Mouse (Mus musculus): ENCODE measurements at regions not wholly inside any gene's neighbourhood (a gene's known extent, or its start where the extent isn't known, plus 50 kb on each side); places are given as distances from the start of the nearest gene placed in this dataset.

DNA sequence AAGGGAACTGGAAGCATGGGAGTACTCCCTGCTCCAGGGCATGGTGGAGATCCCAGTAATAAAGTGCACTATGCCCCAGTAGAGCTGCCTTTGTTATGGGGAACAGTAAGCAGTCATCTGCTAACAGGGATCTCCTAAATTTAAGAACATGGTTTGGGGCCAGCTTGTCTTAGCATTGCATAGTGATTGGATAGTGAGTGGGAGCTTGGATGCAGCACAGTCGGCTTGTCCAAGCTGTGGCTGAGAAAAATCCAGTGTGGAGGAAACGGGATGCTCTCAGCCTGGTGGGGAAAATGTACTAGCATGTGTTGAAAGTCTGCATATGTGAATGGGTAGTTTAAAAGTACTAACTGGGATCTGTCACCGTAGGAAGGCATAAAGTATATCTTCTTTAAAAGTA, 326.6 kb upstream of the Apob start:
- DNase-seq (ENCODE audit: low read depth, low spot score) = no peak

GRCm38 (mm10) chr12:7662027-7662426, 315.4 kb upstream of the Apob start:
- DNase-seq (ENCODE audit: low read depth, low spot score) = no peak

DNA sequence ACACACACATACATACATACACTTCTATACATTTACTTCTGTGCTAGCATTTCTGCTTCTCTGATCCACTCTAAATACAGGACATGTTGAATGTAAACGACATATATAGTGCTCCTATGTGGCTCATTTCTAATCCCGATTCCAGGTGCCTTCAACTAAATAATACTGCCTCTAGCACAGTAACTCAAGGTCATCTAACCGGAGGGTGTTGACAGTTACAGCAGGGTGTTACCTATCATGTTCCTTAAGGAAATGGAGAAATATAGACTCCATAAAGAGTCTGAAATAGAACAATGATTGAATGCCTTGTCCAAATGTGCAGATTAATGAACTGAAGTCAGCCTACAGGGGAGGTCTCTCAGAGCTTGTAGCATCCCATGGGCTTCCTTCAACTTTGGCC, 307.3 kb upstream of the Apob start:
- DNase-seq (ENCODE audit: low read depth, low spot score) = no peak

DNA sequence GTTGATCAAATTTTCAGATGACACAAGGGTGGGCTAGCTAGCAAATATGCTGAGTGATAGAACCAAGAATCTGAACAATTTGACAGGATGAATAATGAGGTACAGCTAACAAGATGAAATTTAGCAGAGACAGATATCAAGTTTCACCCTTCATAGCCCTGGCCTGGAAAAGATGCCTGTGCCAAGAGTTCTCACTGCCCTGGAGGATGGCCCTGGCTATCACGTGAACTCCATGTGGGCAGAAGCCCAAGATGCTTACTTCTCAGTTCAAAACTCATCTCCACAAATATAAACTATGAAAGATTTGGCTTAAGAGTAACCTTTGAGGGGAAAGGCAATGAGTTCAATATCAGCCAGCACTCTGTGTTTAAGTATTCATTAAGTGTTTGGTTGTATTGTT, 306.9 kb upstream of the Apob start:
- no peak for DNase-seq (ENCODE audit: low read depth, low spot score)

DNA sequence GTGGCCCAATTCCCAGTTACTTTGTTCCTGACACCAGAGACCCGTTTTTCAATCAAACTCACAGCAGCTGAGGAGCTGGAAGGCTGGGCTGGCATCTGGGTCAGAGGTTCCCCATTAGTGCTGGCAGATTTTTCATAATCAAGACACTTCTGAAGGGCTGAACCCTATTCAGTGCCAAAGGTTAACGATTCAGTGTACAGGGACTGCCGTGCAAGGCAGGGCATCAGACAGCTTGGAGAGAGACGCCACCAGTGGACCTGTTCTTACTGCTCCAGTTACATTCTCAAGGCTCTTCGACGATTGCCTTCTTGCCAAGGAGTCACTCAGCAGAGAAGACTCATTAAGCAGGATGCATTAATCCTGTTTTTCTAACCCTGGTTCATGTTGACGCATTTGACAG, 285.5 kb upstream of the Apob start:
- no peak for DNase-seq (ENCODE audit: low read depth, low spot score)

- DNase-seq (ENCODE audit: low read depth, low spot score) = no peak
These were observed 279.0 kb upstream of the Apob start for GRCm38 (mm10) chr12:7698324-7698944.

DNA sequence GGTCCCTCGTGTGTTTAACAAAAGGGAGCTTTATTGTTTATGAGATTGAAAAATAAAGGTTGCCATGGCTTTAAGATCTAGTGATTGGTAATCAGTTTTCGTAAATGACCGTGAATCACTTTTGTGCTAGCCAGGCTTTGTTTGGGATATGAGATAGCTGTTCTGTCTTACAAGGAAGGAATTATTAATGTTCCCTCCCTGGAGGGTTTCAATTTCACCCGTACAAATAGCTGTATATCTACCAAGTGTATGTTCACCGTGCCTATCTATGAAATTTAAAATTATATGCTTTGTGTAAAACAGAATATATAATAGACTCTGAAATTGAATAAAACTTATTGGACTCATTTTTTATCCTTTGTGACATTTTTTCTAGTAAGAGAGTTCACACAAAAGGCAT, 268.3 kb upstream of the Apob start:
- no peak for DNase-seq (ENCODE audit: low read depth, low spot score)

GRCm38 (mm10) chr12:7709872-7710271, 267.6 kb upstream of the Apob start:
- DNase-seq (ENCODE audit: low read depth, low spot score) = no peak

DNA sequence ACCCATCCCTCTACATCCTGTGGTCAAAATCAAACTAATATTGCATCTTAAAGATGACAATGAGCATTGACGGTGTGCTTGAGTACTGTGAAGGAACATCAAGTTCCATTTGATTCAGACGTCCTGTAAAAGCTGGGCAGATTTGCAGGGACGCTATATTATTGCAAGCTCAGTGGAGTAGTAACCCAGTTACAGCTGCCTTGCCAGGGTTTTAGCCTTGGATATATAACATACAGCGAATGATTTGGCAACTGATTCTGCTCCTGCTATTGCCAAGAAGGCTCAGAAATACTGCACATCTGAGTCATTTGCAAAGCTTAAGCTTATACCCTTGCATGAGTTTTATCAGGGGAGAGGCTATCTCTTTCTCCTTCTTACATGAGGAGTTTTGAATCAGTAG, 262.4 kb upstream of the Apob start:
- DNase-seq (ENCODE audit: low read depth, low spot score) = no peak

DNA sequence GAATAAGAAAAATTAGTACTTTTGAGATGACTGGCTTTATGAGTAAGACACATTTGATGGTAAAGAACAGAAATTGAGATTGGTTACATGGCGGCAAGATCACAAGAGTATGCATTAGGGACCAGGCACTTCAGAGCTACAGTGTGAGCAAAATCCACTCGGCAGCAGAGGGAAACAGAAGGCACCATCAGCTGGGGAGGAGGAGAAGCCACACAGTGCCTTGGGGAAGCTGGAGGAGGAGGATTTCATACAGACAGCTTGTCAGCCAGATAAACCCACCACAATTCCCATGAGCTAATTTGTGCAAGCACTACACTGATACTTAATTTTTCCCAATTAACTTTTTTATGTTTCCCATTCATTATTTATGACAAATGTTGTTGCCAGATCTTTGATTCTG, 258.9 kb upstream of the Apob start:
- DNase-seq (ENCODE audit: low read depth, low spot score) = no peak

- DNase-seq (ENCODE audit: low read depth, low spot score) = no peak
These were observed 258.4 kb upstream of the Apob start for GRCm38 (mm10) chr12:7719080-7719479.

DNA sequence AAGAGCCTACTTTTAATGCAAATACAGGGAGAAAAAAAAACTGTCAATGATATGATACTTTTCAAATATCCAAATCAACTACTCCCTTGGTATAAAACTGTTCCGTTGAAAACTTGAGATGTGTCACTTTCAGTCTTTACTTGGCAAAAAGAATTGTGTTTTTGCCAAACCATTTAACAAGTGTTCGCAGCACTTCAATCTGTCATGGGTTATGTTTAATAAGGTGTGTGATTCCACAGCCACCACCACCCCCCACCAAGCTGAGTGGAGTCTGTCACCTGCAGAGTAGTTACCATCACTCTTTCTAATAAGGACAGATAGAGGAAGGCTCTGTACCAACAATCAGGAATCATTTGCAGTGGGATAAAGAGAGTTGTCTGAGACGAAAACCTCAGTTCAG, 252.5 kb upstream of the Apob start:
- DNase-seq (ENCODE audit: low read depth, low spot score) = no peak

DNA sequence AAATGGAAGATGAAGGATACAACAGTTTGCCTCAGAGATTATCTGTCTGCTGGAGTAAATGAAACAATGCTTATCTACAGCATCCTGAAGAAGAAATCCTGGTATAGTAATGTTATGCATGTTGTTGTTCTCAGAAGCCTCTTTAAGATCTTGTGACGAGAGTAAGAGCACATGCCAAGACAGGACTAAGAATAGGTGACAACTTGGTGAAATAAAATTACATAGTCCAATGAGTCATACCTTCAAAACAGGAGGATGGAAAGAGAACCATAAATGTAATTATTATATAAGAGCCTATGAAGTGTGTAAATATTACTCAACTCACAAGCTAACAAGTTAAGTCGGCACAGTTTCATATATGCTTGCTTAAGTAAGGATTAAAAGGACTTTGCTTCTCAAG, 239.4 kb upstream of the Apob start:
- DNase-seq (ENCODE audit: low read depth, low spot score) = no peak

GRCm38 (mm10) chr12:7738629-7739351, 238.7 kb upstream of the Apob start:
- DNase-seq (ENCODE audit: low read depth, low spot score) = no peak

- no peak for DNase-seq (ENCODE audit: low read depth, low spot score)
These were observed 238.0 kb upstream of the Apob start for GRCm38 (mm10) chr12:7739352-7739994.

- DNase-seq (ENCODE audit: low read depth, low spot score) = no peak
These were observed 230.7 kb upstream of the Apob start for GRCm38 (mm10) chr12:7746708-7747107.

GRCm38 (mm10) chr12:7749319-7750238, 227.9 kb upstream of the Apob start:
- DNase-seq (ENCODE audit: low read depth, low spot score) = no peak

DNA sequence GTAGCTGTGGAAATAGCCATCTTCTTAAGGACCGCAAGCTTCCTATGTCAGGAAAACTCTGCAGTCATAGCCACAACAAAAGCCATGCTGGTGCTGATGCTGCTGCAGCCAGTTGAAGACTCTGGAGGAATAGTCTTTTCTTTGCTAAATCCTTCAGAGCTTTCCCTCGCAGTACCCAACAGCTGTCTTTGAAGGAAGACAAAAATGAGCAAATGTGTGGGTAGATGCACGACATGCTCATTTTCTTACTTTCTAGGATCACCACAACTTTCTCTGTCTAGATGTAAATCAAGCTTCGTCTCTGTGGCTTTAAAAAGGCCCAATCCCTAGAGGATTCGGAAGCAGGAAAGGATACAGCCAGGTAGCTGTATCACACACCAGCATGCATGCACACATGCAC, 222.6 kb upstream of the Apob start:
- no peak for DNase-seq (ENCODE audit: low read depth, low spot score)

GRCm38 (mm10) chr12:7764795-7765697, 212.4 kb upstream of the Apob start:
- DNase-seq (ENCODE audit: low read depth, low spot score) = no peak

DNA sequence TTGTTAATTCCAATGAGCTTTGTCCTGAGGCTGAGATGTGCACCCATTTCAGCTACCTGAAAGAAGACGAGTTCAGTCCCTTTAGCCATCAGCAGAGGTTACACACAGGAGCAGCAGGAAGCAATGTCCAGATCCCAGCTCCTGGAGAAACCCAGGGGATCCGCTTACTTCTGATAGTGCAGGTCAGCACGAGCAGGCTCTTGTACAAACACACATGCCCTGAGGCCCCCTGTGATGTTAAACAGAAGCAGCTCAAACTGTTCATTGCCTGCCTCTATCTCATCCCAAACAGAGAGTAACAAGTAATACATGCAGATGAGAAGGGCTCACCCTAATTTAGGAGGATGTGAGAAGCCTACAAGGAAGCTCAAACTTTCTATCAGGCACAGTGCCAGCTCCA, 203.3 kb upstream of the Apob start:
- no peak for DNase-seq (ENCODE audit: low read depth, low spot score)

- DNase-seq (ENCODE audit: low read depth, low spot score) = no peak
These were observed 201.1 kb upstream of the Apob start for GRCm38 (mm10) chr12:7776335-7776734.
